Mouse (Mus musculus) lung, adult 10 weeks (tissue): ENCODE measurements around the gene Mul1. TPM values are rescaled to one million over a fixed set of nuclear protein-coding genes. Genes with fewer than 3 reads are reported as not detected.

Source experiments
- polyA plus RNA-seq: library from polyadenylated mRNA; stranded (reverse); fragments of 350-450 nt; fragmentation: Illumina TruSeq; extraction: RNeasy Lipid Tissue Mini Kit (QIAGEN cat#74804); gene quantifications from one replicate; pipeline ENCODE4 v1.2.3, GENCODE M21; 2014; ENCODE audit warnings: low read depth, low replicate concordance; ENCODE audit not compliant: insufficient read depth

Gene Mul1
- polyA plus RNA-seq: 10.8 TPM

DNA sequence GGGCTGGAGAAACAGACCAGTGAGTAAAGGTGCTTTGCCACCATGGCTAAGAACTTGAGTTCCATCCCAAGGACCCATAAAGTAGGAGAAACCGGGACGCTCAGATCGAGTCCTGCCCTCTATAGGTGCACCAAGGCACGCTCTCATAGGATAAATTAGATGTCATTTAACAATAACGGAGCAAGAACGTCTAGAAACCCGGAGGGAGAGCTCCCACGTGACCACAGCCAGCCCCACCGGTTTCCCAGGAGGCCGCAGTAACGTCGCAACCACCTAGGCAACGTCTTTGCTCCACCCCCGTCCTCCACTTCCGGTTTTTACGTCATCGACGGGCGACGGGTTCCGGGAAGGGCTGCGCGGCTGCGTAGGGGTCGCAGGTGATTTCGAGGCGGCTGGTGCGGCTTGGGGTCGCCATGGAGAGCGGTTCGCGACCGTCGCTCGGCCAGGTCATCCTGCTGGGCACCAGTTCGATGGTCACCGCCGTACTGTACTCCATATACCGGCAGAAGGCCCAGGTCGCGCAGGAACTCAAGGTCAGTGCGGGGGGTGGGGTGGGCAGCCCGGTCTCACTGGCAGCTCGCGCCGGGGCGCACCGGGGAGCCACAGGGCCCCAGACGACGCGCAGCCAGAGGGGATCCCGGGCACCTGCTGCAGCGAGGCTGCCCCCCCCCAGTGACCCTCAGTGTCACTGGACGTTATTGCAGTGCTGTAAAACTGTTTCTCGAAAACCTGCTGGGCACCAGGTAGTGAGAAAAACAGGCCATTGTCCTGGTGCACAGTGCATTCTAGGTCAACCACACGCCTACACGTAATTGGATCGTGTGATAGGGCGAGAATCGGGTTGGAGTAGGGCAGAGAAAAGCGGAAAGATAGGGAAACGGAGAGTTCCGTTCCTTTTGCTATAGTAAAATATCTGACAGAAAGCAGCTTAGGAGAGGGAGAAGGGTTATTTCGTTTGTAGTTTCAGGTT, at the start of gene Mul1:
Mul1 (plus strand) TSS at position 325 of the 970 bp plus-strand sequence.

GRCm38 (mm10) chr4:138395971-138396645, 38.4 kb upstream of the Mul1 start, which contains the start of gene Fam43b:
Gene Fam43b, minus strand, starts transcription at chr4:138396528.

DNA sequence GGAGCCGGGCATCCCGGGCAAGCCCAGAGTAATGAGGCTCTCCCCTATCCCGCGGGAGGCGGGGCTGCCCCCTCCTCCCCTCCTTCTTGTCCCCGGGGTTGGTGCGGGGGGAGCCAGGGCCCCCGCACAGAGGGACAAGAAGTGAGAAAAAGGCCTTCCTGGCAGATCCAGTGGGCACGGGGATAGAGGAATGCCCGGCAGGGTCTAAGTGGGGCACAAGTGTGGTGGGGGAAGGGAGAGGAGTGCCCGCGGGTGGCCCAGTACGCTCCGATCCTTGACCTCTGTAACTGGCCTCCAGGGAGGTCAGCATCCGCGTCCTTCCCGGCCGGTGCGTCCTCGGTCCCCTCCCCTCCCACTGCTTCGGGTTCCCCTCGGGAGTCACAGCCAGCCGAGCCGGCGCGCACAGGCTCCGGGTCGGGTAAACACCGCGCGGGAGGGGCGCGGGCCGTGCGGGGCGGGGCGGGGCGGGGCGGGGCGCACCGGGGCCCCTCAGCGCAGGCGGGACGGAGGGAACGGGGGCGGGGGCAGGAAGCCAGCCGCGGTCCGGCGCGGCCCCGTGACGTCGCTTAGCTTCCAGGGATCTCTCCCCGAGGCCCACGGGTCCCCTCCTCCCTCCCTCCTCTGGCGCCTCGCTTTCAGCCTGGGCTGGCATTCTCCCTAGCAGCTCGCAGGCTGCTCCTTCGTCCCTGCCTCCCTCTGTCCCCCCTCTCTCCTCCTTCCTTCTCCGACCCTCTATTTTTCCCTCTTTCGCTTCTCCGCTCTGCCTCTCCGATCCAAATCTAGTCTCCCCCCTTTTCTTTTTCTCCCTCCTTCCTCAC, 19.5 kb downstream of the Mul1 start, which contains the start of gene Camk2n1:
Camk2n1 (plus strand) TSS at position 562 of the 818 bp plus-strand sequence.

Other genes starting within 250 kb of the Mul1 start
- gene Hp1bp3, start 218.4 kb upstream of the Mul1 start, polyA plus RNA-seq: 80.4 TPM
- not detected for gene Sh2d5, start 184.3 kb upstream of the Mul1 start, polyA plus RNA-seq
- gene Kif17, start 184.2 kb upstream of the Mul1 start, polyA plus RNA-seq: 0.30 TPM
- gene Ddost, start 129.9 kb upstream of the Mul1 start, polyA plus RNA-seq: 111 TPM
- 155 TPM for gene Pink1, start 108.4 kb upstream of the Mul1 start, polyA plus RNA-seq
- 5.6 TPM for gene Cda, start 66.7 kb upstream of the Mul1 start, polyA plus RNA-seq
- not detected for gene Fam43b, start 38.1 kb upstream of the Mul1 start, polyA plus RNA-seq
- gene Camk2n1, start 19.6 kb downstream of the Mul1 start, polyA plus RNA-seq: 21.5 TPM
- gene Vwa5b1, start 201.2 kb downstream of the Mul1 start, polyA plus RNA-seq: not detected